Mouse (Mus musculus) erythroblast, embryonic 14.5 days (primary cell): ENCODE results near the gene Rbm43.

Experiments used
- GATA1 ChIP-seq: IDR thresholded peaks from 2 replicates; pipeline ENCODE4 v1.6.1; 2012; ENCODE audit warnings: low read length, inconsistent platforms, mixed read lengths
- TAL1 ChIP-seq: IDR thresholded peaks from 3 replicates; pipeline ENCODE4 v1.6.1; 2012; ENCODE audit warnings: low read length, inconsistent platforms, mixed read lengths

- TF ChIP-seq GATA1, result no peak
- no peak for TF ChIP-seq TAL1
Observed at GRCm38 (mm10) chr2:51905637-51906036, 29.3 kb downstream of the Rbm43 start.
